Mouse (Mus musculus): Measurements from ENCODE around the gene Rita1. TPM values are rescaled to one million over a fixed set of nuclear protein-coding genes. Genes with fewer than 3 reads are reported as not detected.

Rita1 gene
- polyA plus RNA-seq, 1 experiment from 2014 or later = 8.9 TPM

DNA sequence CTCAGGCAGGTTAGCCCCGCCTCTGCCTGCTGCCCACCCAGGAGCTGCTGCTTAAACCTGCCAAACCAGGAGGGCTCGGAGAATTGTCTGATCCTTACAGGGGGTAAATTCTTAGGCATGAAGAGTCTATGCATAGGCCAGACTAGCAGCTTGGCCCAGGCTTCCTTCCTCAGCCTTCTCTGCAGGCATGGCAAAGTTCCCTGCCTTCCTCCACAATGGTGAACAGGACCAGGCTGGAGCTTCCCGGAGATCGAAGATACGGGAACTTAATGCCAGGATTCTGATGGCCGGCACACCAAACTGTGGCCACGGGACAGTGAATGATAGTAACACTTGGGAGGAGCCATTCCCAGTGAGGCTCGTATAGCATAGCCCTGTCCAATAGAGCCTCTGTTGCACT lies 54.3 kb downstream of the Rita1 start:
- Histone ChIP-seq H3K27ac (ENCODE audit: low read depth, low read length) (no peak overlapping the region), H3K9ac (ENCODE audit: low read length) (no peak overlapping the region), H3K4me1 (ENCODE audit: control insufficient read depth, insufficient read depth, low read length) (peaks cover 13% of the 10 kb centered on the region), H3K36me3 (ENCODE audit: control insufficient read depth, insufficient read depth, low read length) (no peaks in the 10 kb centered on the region), H3K4me2 (no peak overlapping the region), H3K4me3 (ENCODE audit: low read depth, low read length) (no peak overlapping the region), H3K27me3 (ENCODE audit: control insufficient read depth, insufficient read depth, low read length) (no peaks in the 10 kb centered on the region), H3K9me3 (ENCODE audit: control insufficient read depth, low read length) (no peaks in the 10 kb centered on the region)
- ATAC-seq (ENCODE audit: low FRiP score) (no peak), DNase-seq (ENCODE audit: low spot score, missing footprints) (no peak)
- 78% methylated on average over 8 of the region's 8 CpGs for WGBS

DNA sequence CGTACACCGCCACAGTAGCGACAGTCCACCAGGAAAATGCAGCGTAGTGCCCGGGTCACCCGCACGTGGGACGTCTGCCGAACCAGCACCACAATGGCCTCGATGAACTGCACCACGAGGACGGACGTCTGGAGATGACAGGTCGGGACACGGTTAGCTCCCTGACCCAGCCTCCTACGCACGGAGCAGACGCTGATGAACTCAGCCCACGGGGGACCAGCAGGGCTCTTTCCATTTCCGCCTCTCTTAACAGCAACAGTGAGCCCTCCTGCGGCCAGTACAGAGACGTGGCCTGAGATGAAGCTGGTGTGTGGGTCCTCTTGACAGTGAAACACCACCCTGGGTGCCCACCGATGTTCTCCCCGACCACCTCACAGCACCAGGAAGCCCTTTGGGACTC lies 56.5 kb downstream of the Rita1 start:
- Histone ChIP-seq H3K36me3 (ENCODE audit: control insufficient read depth, insufficient read depth, low read length) (no peaks in the 10 kb centered on the region), H3K4me1 (ENCODE audit: control insufficient read depth, insufficient read depth, low read length) (peaks cover 10% of the 10 kb centered on the region), H3K9ac (ENCODE audit: low read length) (no peak overlapping the region), H3K4me2 (no peak overlapping the region), H3K9me3 (ENCODE audit: control insufficient read depth, low read length) (no peaks in the 10 kb centered on the region), H3K27me3 (ENCODE audit: control insufficient read depth, insufficient read depth, low read length) (no peaks in the 10 kb centered on the region), H3K4me3 (ENCODE audit: low read depth, low read length) (no peak overlapping the region), H3K27ac (ENCODE audit: low read depth, low read length) (no peak overlapping the region)
- WGBS = 90% methylated on average over 24 of the region's 24 CpGs
- ATAC-seq (ENCODE audit: low FRiP score) (no peak), DNase-seq (ENCODE audit: low spot score, missing footprints) (no peak)

DNA sequence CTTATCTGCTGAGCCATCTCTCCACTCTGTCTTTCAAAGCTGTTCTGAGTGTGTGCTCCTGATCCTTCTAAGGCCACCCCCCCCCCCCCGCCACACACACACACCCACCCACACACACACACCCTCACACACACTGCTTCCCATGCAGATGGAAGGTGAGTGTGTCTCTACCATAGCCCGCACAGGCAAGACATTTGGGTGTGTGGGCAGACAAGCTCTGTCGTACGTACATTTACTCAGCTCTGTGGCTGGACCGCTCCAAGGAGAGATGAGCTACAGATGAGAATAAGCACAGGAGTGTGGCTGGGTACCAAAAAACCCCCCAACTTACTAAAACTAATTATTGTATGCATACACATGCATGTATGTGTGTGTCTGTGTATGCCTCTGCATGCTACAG lies 61.7 kb downstream of the Rita1 start:
- WGBS = 96% methylated on average over 5 of the region's 5 CpGs

DNA sequence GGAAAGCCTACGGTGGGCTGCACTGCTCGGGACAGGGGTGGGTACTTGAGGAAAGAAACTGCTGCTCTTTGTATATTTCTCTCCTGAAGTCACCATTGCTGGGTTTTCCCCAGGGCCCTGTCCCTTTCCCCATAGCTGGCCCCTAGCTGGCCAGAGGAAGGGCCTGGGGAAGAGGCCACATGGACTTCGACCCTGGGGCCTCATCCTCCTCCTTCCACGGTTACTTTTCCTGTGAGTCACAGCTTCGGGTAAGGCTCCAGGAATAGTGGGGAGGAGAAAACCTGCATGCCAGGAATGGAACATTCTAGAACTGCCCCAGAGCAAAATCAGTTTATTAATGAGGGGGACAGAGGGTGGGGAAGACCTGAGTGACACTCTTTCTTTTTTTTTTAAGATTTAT lies 62.3 kb downstream of the Rita1 start:
- Histone ChIP-seq H3K4me2 (no peak overlapping the region), H3K27ac (ENCODE audit: low read depth, low read length) (no peak overlapping the region), H3K27me3 (ENCODE audit: control insufficient read depth, insufficient read depth, low read length) (no peaks in the 10 kb centered on the region), H3K4me3 (ENCODE audit: low read depth, low read length) (no peak overlapping the region), H3K4me1 (ENCODE audit: control insufficient read depth, insufficient read depth, low read length) (no peaks in the 10 kb centered on the region), H3K9ac (ENCODE audit: low read length) (no peak overlapping the region), H3K36me3 (ENCODE audit: control insufficient read depth, insufficient read depth, low read length) (no peaks in the 10 kb centered on the region), H3K9me3 (ENCODE audit: control insufficient read depth, low read length) (no peaks in the 10 kb centered on the region)
- 82% methylated on average over 5 of the region's 5 CpGs for WGBS
- no peak for DNase-seq (ENCODE audit: low spot score, missing footprints)
- no peak for ATAC-seq (ENCODE audit: low FRiP score)

More for the DNA sequence above, 61.7 kb downstream of the Rita1 start:
- ATAC-seq (ENCODE audit: low FRiP score) (no peak), DNase-seq (ENCODE audit: low spot score, missing footprints) (no peak)
- Histone ChIP-seq H3K27ac (ENCODE audit: low read depth, low read length) (no peak overlapping the region), H3K4me1 (ENCODE audit: control insufficient read depth, insufficient read depth, low read length) (no peaks in the 10 kb centered on the region), H3K9me3 (ENCODE audit: control insufficient read depth, low read length) (no peaks in the 10 kb centered on the region), H3K9ac (ENCODE audit: low read length) (no peak overlapping the region), H3K27me3 (ENCODE audit: control insufficient read depth, insufficient read depth, low read length) (no peaks in the 10 kb centered on the region), H3K36me3 (ENCODE audit: control insufficient read depth, insufficient read depth, low read length) (no peaks in the 10 kb centered on the region), H3K4me2 (no peak overlapping the region), H3K4me3 (ENCODE audit: low read depth, low read length) (no peak overlapping the region)

DNA sequence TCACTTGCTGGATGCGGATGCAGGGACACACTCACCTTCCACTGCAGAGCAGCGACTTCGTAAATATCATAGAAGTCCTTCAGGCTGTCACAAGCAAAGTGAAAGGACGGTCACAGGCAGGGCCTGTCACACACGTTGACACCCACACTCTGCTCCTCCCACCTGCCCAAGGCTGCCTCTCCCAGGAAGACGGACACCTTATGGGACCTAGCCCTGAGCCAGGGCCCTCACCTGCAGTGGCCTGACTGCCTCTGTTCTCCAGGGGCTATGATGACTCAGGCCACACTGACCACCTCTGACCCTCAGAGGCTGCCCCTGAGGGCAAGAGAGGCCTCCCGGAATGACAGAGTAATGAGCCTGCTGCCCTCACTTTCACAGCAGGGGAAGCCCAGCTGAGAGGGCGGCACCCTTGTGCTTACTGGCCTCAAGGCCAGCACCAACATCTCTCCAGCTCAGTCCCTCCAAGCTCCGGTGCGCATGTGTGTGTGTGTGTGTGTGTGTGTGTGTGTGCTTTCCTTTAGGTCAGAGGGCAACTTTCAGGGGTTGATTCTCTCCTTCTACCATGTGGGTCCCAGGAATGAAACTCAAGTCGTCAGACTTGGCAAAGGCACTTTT lies 64.0 kb downstream of the Rita1 start:
- ATAC-seq (ENCODE audit: low FRiP score) = no peak
- no peaks in the 10 kb centered on the region for H3K36me3 ChIP-seq (ENCODE audit: control insufficient read depth, insufficient read depth, low read length)
- 72% methylated on average over 11 of the region's 11 CpGs for WGBS

More for the DNA sequence above, 64.0 kb downstream of the Rita1 start:
- H3K27ac ChIP-seq (ENCODE audit: low read depth, low read length) = no peak overlapping the region
- no peaks in the 10 kb centered on the region for H3K9me3 ChIP-seq (ENCODE audit: control insufficient read depth, low read length)
- H3K27me3 ChIP-seq (ENCODE audit: control insufficient read depth, insufficient read depth, low read length) = no peaks in the 10 kb centered on the region
- H3K4me3 ChIP-seq (ENCODE audit: low read depth, low read length) = no peak overlapping the region
- no peak for DNase-seq (ENCODE audit: low spot score, missing footprints)
- no peak overlapping the region for H3K4me2 ChIP-seq
- no peak overlapping the region for H3K9ac ChIP-seq (ENCODE audit: low read length)
- no peaks in the 10 kb centered on the region for H3K4me1 ChIP-seq (ENCODE audit: control insufficient read depth, insufficient read depth, low read length)

Other genes starting within 250 kb of the Rita1 start
- 21.5 and 22.0 TPM in 2 replicates for gene Lhx5, start 180.9 kb downstream of the Rita1 start, polyA plus RNA-seq (2014; fragmentation: Nextera tagmentation; extraction: Ambion mirVana)
- gene Sdsl, start 139.8 kb downstream of the Rita1 start, polyA plus RNA-seq (2014; fragmentation: Nextera tagmentation; extraction: Ambion mirVana) = 4.2 TPM in 2 replicates
- not detected in 2 replicates for gene Sds, start 136.1 kb downstream of the Rita1 start, polyA plus RNA-seq (2014; fragmentation: Nextera tagmentation; extraction: Ambion mirVana)
- 20.2 and 21.9 TPM in 2 replicates for gene Plbd2, start 109.0 kb downstream of the Rita1 start, polyA plus RNA-seq (2014; fragmentation: Nextera tagmentation; extraction: Ambion mirVana)
- gene Slc8b1, start 101.4 kb downstream of the Rita1 start, polyA plus RNA-seq (2014; fragmentation: Nextera tagmentation; extraction: Ambion mirVana) = 1.3 and 1.8 TPM in 2 replicates
- gene Tpcn1, start 23.9 kb downstream of the Rita1 start, polyA plus RNA-seq (2014; fragmentation: Nextera tagmentation; extraction: Ambion mirVana) = 8.6 and 10.8 TPM in 2 replicates
- 0.25 and 0.51 TPM in 2 replicates for gene Iqcd, start 23.6 kb downstream of the Rita1 start, polyA plus RNA-seq (2014; fragmentation: Nextera tagmentation; extraction: Ambion mirVana)
- gene Ddx54, start 150 bp upstream of the Rita1 start, polyA plus RNA-seq (2014; fragmentation: Nextera tagmentation; extraction: Ambion mirVana) = 26.4 and 32.2 TPM in 2 replicates
- not detected in 2 replicates for gene Cfap73, start 21.6 kb upstream of the Rita1 start, polyA plus RNA-seq (2014; fragmentation: Nextera tagmentation; extraction: Ambion mirVana)
- 0.14 TPM in 1 of 2 replicates, not detected in the other for gene Rasal1, start 36.2 kb upstream of the Rita1 start, polyA plus RNA-seq (2014; fragmentation: Nextera tagmentation; extraction: Ambion mirVana)
- gene Dtx1, start 99.3 kb upstream of the Rita1 start, polyA plus RNA-seq (2014; fragmentation: Nextera tagmentation; extraction: Ambion mirVana) = 5.1 and 5.2 TPM in 2 replicates
- gene Oas2, start 137.3 kb upstream of the Rita1 start, polyA plus RNA-seq (2014; fragmentation: Nextera tagmentation; extraction: Ambion mirVana) = 0.05 and 0.33 TPM in 2 replicates
- 0.11 and 0.20 TPM in 2 replicates for gene Oas3, start 165.1 kb upstream of the Rita1 start, polyA plus RNA-seq (2014; fragmentation: Nextera tagmentation; extraction: Ambion mirVana)
- 0.12 TPM in 1 of 2 replicates, not detected in the other for gene Oas1e, start 182.9 kb upstream of the Rita1 start, polyA plus RNA-seq (2014; fragmentation: Nextera tagmentation; extraction: Ambion mirVana)
- gene Oas1c, start 199.9 kb upstream of the Rita1 start, polyA plus RNA-seq (2014; fragmentation: Nextera tagmentation; extraction: Ambion mirVana) = 0.14 and 0.15 TPM in 2 replicates
- 0.08 TPM in 1 of 2 replicates, not detected in the other for gene Oas1f, start 234.8 kb upstream of the Rita1 start, polyA plus RNA-seq (2014; fragmentation: Nextera tagmentation; extraction: Ambion mirVana)
- not detected in 2 replicates for gene Oas1h, start 248.8 kb upstream of the Rita1 start, polyA plus RNA-seq (2014; fragmentation: Nextera tagmentation; extraction: Ambion mirVana)